Mouse (Mus musculus) megakaryocyte, adult 5-6 weeks (primary cell): ENCODE results near the gene Ubxn4. TPM values are rescaled to one million over a fixed set of nuclear protein-coding genes. Genes with fewer than 3 reads are reported as not detected.
"Not testable (repeated sequence)": the region's sequence is repeated elsewhere in the genome, so short reads cannot be mapped to it uniquely, and the experiment has no call there.

Experiments used
- ATAC-seq: 2 replicates; pipeline ENCODE4 v1.8.0; 2016; ENCODE audit warnings: mild to moderate bottlenecking, inconsistent platforms; ENCODE audit not compliant: poor library complexity, severe bottlenecking
- total RNA-seq, 2 experiments: library from RNA; stranded (forward) in 1 of 2; stranded (reverse) in 1 of 2; fragments of 153-499, 151-499 nt in 1 of 2; fragments of 221-1000, 200-1000 nt in 1 of 2; gene quantifications; 2 replicates each; pipeline versions ENCODE4 v1.2.3 to v1.2.4; 2015 to 2017

Gene Ubxn4
- total RNA-seq (2015) (41.6 and 45.3 TPM in 2 replicates), total RNA-seq (2017) (92.8 and 130 TPM in 2 replicates)

DNA sequence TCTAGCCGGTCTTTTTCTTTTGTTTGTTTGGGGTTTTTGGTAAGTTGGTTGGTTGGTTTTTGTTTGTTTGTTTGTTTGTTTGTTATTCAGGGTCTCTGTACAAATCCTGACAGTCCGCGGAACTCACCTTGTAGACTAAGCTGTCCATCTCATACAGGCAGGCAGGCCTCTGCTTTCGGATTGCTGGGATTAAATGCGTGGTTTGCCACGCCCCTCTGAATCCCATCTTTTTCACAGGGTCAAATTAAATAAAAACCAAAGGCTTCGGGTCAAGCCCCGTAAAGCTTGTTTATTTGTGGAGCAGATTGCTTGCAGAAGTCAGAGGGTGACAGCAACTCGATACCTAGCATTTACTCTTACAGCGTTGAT lies at the start of gene Ubxn4:
Ubxn4 (plus strand) TSS at position 338 of the 369 bp plus-strand sequence.
- ATAC-seq, result no peak

- ATAC-seq, result no peak
Observed at GRCm38 (mm10) chr1:128194011-128194410, 49.8 kb upstream of the Ubxn4 start.

GRCm38 (mm10) chr1:128197353-128197752 lies 46.4 kb upstream of the Ubxn4 start:
- ATAC-seq, result no peak

DNA sequence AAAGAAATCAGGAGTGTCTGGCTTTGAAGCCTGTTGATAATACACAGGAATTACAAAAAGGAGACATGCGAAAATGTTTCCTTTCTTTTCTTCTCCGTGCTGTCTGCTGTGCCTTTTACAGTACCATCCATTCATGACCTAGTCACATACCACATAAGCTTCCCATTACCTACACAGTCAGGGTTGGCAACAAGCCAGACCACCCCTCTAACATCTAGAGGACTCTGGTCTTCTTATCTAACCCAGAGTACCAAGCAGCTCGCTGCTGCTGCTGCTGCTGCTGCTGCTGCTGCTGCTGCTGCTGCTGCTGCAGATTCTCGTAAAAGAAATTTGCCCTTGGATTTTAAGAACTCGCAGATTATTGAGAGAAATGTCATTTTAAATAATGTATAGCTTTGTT lies 30.5 kb upstream of the Ubxn4 start:
- ATAC-seq, result no peak

GRCm38 (mm10) chr1:128221886-128222285 lies 21.9 kb upstream of the Ubxn4 start:
- no peak for ATAC-seq

GRCm38 (mm10) chr1:128223304-128223703 lies 20.5 kb upstream of the Ubxn4 start:
- 0 out of 2 replicates have a peak, but pooled peaks have one; percentile 47 for ATAC-seq

DNA sequence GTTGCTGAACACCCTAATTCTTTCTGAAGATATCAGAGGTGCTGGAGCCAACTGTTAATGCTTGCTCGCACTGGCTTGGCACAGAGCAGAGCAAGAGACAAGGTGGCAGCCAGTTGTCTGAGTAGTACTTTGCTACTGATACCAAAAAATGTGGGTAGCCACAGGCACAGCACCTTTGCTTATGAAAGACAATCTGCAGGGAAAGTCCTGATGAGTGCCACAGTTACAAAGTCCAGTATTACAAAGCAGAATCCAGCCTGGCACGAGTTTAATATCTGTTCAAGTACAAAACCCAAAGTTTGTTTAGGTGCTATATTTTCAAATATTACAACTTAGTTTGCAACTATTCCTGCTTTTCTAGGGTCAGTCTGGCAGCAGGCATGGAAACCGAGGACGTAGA lies 8.6 kb upstream of the Ubxn4 start:
- no peak for ATAC-seq

DNA sequence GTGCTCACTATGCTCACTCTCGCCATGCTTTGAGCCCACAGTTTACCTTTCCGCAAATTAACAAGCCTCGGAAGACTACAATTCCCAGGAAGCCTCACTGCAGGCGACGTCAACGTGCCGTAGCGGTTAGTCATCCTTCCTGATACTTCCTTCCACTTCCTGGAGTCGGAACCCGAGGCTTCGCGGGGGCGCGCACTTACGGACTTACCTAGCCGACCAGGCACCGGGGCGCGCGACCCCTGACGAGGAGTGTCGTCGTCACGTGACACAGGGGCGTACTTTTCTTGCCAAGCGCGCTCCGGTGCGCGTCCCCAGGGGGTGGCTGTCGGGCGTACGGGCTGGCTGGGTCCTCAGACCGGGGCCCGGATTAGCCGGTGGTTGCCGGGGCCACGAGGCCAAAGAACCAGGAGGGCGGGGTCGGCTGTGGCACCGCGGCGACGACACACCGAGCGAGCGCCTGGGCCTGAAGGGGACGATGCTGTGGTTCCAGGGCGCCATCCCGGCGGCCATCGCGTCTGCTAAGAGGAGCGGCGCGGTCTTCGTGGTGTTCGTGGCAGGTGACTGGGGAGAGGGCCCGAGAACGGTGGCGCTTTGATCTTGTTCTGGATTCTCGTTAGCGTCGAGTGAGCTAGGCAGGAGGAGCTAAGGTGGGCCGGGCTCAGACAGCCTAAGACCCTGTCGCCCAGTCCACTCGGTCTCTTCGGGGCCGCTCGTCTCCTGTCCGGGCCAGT lies 397 bp downstream of the Ubxn4 start:
- ATAC-seq, result peak; percentile 93

DNA sequence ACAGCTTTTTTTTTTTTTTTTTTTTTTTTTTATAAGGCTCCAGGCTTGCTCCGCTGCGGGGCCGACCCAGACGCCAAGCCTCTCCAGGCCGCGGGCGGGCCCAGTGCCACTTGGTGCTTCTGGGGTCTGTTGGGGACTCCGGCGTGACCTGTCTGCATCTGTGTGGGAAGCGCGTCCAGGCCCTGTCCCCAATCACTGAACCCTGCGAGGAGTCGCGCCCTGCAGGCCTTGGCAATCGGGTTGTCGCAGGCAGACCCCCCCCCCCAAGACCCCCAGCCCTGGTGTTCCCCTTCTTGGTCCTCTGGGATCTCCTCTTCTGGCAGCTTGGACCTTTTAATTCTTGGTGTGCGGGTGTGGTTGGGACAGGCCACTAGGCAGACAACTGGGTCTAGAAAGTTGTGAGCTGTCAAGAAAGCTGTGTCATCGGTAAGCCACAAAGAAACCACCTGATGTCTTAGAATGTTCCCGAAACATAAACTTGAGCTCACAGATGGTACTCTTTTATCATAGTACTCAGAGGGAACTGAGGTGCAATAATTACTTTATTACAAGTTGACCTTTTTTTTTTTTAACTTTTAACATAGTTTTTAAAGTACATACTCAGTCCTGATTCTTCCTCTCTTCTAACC lies 1.1 kb downstream of the Ubxn4 start:
- peak; percentile 47 for ATAC-seq

GRCm38 (mm10) chr1:128267061-128267460 lies 23.3 kb downstream of the Ubxn4 start:
- ATAC-seq, result not testable (repeated sequence)

DNA sequence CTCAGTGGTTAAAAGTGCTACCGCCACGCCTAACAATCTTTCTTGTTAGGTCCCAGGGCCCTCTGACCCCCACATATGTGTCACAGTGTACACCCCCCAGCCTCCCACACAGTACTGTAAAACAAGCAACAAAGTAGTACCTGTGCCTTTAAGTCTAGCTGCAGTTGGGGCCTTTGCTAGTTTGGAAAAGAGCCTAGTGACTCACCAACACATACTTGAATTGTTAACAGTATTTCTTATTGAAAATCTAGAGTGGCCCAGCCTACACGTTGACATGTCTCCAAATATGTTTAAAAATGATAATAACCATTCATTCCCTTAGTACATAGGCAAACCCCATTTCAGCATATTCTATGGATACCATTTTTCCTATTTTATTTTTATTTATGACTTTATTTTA lies 27.0 kb downstream of the Ubxn4 start:
- no peak for ATAC-seq

DNA sequence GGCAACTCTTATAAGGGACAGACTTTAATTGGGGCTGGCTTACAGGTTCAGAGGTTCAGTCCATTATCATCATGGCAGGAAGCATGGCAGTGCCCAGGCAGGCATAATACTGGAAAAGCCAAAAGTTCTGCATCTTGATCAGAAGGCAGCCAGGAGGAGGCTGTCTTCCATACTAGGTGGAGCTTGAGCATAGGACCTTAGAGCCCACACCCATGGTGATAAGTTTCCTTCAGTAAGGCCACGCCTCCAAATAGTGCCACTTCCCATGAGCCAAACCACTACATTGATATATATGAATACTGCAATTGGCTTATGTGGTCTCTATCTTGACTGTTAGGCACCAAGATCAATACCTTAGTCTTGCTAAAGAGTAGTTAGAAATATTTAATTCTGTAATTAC lies 32.1 kb downstream of the Ubxn4 start:
- no peak for ATAC-seq

DNA sequence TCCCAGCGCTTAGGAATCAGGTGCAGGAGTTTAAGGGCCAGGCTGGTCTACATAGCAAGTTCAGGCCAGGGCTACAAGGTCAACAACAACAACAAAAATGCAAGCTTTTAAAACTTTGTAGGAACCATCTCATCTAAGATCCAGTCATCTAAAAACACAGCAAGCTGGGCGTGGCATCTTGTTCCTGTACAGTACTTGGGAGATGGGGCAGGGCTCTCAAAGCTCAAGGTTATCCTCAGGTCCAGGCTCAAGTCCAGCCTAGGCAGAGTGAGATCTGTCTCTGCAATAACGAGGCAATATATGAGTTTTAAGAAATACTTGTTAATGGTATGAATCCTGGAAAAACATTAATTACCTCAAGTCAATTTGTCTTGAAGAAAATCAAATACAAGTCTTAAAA lies 34.8 kb downstream of the Ubxn4 start:
- ATAC-seq, result no peak

- no peak for ATAC-seq
Observed at GRCm38 (mm10) chr1:128281753-128282152, 38.0 kb downstream of the Ubxn4 start.

DNA sequence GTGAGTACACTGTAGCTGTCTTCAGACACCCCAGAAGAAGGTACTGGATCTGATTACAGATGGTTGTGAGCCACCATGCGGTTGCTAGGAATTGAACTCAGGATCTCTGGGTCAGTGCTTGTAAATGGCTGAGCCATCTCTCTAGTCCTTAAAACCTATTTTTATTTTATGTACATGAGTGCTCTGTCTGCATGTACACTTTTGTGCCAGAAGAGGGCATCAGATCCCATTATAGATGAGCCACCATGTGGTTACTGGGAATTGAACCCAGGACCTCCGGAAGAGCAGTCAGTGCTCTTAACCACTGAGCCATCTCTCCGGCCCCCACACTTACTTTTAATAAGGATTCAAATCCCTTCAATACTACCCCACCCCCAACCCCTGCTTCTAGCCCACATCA lies 39.2 kb downstream of the Ubxn4 start:
- no peak for ATAC-seq

GRCm38 (mm10) chr1:128284157-128284690 lies 40.5 kb downstream of the Ubxn4 start:
- no peak for ATAC-seq

DNA sequence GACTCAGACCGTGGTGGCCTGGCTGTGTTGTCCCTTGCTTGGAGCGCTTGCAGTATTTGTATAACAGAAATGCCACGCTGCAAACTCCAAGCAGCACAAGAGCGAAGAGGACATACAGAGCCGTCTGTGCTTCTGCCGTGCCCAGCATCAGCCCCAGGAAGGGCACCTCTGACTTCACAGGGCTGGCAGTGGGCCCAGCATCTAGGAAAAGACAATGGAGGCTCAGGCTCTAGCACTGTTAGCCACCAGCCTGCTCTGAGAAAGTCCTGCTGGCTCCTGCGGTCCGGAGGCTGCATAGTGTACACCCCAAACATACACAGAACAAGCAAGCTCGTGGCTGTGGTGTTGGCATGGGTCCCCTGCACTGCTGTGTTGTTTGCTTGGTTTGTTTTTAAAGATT lies 41.4 kb downstream of the Ubxn4 start:
- no peak for ATAC-seq

DNA sequence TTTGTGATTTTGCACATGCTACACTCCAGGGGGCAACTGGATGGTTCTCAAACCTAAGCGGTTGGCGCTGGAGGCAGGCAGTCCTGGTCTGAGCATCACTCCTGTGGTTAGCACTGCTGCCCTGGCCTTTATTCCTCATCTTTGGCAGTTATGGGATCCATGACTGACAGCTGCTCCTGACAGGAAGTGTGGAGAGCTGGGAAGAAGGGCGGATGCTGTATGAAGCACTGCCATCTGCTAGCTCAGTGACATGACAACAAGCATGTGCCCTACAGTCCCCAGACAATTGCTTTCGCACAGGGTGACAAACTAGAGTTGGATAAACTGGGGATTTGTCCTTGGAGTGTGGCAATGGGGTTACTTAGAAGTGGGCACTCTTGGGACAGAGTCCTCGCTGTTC lies 46.5 kb downstream of the Ubxn4 start:
- no peak for ATAC-seq

GRCm38 (mm10) chr1:128293524-128293923 lies 49.8 kb downstream of the Ubxn4 start:
- ATAC-seq, result no peak

GRCm38 (mm10) chr1:128295296-128295695 lies 51.5 kb downstream of the Ubxn4 start:
- no peak for ATAC-seq

GRCm38 (mm10) chr1:128295717-128296528 lies 52.2 kb downstream of the Ubxn4 start:
- no peak for ATAC-seq
